Mouse (Mus musculus): Measurements from ENCODE around the gene Bst2. TPM values are rescaled to one million over a fixed set of nuclear protein-coding genes. Genes with fewer than 3 reads are reported as not detected.
A peak's percentile ranks its signal among the peaks of the same experiment; 100 is the strongest.

Gene Bst2
- polyA plus RNA-seq, 1 experiment from 2014 or later, result 85.5 TPM

DNA sequence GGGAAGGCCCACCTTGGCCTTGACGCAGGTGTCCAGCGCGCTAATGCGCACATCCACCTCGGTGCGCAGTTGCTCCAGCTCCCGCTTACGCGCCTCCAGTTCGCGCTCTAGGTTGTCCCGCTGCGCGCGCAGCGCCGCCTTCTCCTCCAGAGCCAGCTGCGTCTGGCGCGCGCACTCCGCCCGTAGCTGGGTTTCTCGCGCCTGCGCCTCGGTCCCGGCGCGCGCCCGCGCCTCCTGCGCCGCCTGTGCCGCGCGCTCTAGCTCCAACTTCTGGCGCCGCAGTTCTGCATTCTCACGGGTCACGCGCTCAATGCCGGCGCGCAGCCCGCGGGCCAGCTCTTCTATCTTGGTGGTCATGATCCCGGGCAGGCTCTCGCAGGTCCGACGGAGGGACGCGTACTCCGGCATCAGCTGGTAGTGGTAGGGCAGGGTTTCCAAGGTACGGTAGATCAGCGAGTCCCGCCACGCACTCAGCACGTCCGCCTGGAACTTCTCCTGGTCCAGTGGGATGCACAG lies 29.6 kb downstream of the Bst2 start:
- H3K4me3 ChIP-seq (ENCODE audit: low read depth, low read length), result peak overlapping the region; percentile 40
- 0 out of 2 replicates have a peak overlapping the region, but pooled peaks have one; percentile 22 for H3K9ac ChIP-seq (ENCODE audit: low read depth, low read length)
- peaks cover 33% of the 10 kb centered on the region for H3K27me3 ChIP-seq (replicated peaks; ENCODE audit: control insufficient read depth, insufficient read depth, low read length)
- H3K4me1 ChIP-seq (replicated peaks; ENCODE audit: control insufficient read depth, insufficient read depth, low read length), result no peaks in the 10 kb centered on the region
- no peaks in the 10 kb centered on the region for H3K9me3 ChIP-seq (ENCODE audit: control insufficient read depth)
- H3K27ac ChIP-seq (ENCODE audit: low read depth, low read length), result no peak overlapping the region
- H3K4me2 ChIP-seq (replicated peaks; ENCODE audit: low read depth), result peak overlapping the region; percentile 72
- no peak for TF ChIP-seq CTCF (IDR thresholded peaks at IDR 0.05; ENCODE audit: low read depth)
- peak; percentile 68 for ATAC-seq
- no peaks in the 10 kb centered on the region for H3K36me3 ChIP-seq (ENCODE audit: control insufficient read depth, insufficient read depth)
- under 1% methylated on average over 61 of the region's 61 CpGs for WGBS

DNA sequence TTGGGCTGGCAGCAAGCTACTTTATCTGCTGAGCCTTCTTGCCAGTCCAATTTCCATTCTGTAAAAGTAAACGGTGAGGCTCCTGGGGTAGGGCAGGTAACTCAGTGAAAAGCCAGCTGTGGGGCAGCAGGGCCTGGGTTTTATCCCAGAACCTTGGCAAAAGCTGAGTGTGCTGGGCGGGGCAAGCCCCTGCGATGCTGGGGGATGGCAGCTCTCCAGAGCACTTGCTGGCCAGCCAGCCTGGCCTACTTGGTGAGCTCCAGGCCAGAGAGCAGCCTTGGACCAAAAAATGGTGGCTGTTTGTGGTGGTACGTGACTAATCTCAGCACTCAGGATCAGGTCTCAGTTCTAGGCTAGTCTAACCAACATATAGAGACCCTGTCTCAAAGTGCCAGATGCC lies 31.3 kb downstream of the Bst2 start:
- no peak for TF ChIP-seq CTCF (IDR thresholded peaks at IDR 0.05; ENCODE audit: low read depth)
- H3K9ac ChIP-seq (ENCODE audit: low read depth, low read length), result no peak overlapping the region
- 71% methylated on average over 4 of the region's 4 CpGs for WGBS
- no peaks in the 10 kb centered on the region for H3K36me3 ChIP-seq (ENCODE audit: control insufficient read depth, insufficient read depth)
- no peak for ATAC-seq
- no peak overlapping the region for H3K4me2 ChIP-seq (replicated peaks; ENCODE audit: low read depth)
- H3K27ac ChIP-seq (ENCODE audit: low read depth, low read length), result no peak overlapping the region
- peaks cover 33% of the 10 kb centered on the region for H3K27me3 ChIP-seq (replicated peaks; ENCODE audit: control insufficient read depth, insufficient read depth, low read length)
- H3K4me3 ChIP-seq (ENCODE audit: low read depth, low read length), result no peak overlapping the region
- H3K9me3 ChIP-seq (ENCODE audit: control insufficient read depth), result no peaks in the 10 kb centered on the region
- H3K4me1 ChIP-seq (replicated peaks; ENCODE audit: control insufficient read depth, insufficient read depth, low read length), result no peaks in the 10 kb centered on the region

DNA sequence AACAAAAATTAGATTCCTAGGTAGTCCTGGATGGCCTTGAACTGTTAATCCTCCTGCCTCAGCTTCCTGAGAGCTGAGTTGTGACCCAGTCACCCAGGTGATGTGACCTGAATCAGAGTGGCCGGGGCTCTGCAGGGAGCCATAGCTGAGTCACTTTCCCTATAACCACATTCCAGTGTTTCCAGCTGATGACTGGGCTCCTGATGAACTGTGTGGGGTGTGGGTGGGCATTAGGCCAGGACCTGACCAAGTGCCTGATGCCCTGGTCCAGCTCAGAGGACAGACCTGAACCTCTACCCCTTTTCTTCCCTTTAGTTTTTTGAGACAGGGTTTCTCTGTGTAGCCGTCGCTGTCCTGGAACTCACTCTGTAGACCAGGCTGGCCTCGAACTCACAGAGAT lies 31.9 kb downstream of the Bst2 start:
- Histone ChIP-seq H3K27me3 (replicated peaks; ENCODE audit: control insufficient read depth, insufficient read depth, low read length) (peaks cover 33% of the 10 kb centered on the region), H3K4me2 (replicated peaks; ENCODE audit: low read depth) (no peak overlapping the region), H3K9ac (ENCODE audit: low read depth, low read length) (no peak overlapping the region), H3K9me3 (ENCODE audit: control insufficient read depth) (no peaks in the 10 kb centered on the region), H3K4me3 (ENCODE audit: low read depth, low read length) (no peak overlapping the region), H3K36me3 (ENCODE audit: control insufficient read depth, insufficient read depth) (no peaks in the 10 kb centered on the region), H3K4me1 (replicated peaks; ENCODE audit: control insufficient read depth, insufficient read depth, low read length) (no peaks in the 10 kb centered on the region), H3K27ac (ENCODE audit: low read depth, low read length) (no peak overlapping the region)
- ATAC-seq, result no peak
- no peak for TF ChIP-seq CTCF (IDR thresholded peaks at IDR 0.05; ENCODE audit: low read depth)
- 90% methylated on average over 4 of the region's 4 CpGs for WGBS

DNA sequence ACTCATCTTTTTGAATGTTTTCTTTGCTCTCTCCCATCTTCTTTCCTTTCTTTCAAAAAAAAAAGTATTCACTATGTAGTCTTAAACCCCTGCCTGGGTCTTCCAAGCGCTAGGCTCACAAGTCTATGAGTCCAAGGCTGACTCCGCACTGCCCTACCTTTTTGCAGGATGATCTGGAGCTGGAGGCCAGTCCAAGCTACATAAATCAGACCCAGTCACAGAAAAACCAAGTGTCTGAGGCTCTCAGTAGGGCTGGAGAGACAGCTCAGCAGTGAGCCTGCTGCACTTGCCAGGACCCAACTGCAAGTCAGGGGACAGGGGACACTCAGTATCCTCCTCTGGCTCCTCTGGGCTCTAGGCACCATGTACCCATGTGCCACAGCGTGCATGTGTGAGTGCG lies 32.9 kb downstream of the Bst2 start:
- Histone ChIP-seq H3K27ac (ENCODE audit: low read depth, low read length) (no peak overlapping the region), H3K9me3 (ENCODE audit: control insufficient read depth) (no peaks in the 10 kb centered on the region), H3K9ac (ENCODE audit: low read depth, low read length) (no peak overlapping the region), H3K4me2 (replicated peaks; ENCODE audit: low read depth) (no peak overlapping the region), H3K4me3 (ENCODE audit: low read depth, low read length) (no peak overlapping the region), H3K4me1 (replicated peaks; ENCODE audit: control insufficient read depth, insufficient read depth, low read length) (no peaks in the 10 kb centered on the region), H3K27me3 (replicated peaks; ENCODE audit: control insufficient read depth, insufficient read depth, low read length) (peaks cover 33% of the 10 kb centered on the region), H3K36me3 (ENCODE audit: control insufficient read depth, insufficient read depth) (no peaks in the 10 kb centered on the region)
- TF ChIP-seq CTCF (IDR thresholded peaks at IDR 0.05; ENCODE audit: low read depth), result no peak
- 88% methylated on average over 4 of the region's 4 CpGs for WGBS
- ATAC-seq, result no peak

DNA sequence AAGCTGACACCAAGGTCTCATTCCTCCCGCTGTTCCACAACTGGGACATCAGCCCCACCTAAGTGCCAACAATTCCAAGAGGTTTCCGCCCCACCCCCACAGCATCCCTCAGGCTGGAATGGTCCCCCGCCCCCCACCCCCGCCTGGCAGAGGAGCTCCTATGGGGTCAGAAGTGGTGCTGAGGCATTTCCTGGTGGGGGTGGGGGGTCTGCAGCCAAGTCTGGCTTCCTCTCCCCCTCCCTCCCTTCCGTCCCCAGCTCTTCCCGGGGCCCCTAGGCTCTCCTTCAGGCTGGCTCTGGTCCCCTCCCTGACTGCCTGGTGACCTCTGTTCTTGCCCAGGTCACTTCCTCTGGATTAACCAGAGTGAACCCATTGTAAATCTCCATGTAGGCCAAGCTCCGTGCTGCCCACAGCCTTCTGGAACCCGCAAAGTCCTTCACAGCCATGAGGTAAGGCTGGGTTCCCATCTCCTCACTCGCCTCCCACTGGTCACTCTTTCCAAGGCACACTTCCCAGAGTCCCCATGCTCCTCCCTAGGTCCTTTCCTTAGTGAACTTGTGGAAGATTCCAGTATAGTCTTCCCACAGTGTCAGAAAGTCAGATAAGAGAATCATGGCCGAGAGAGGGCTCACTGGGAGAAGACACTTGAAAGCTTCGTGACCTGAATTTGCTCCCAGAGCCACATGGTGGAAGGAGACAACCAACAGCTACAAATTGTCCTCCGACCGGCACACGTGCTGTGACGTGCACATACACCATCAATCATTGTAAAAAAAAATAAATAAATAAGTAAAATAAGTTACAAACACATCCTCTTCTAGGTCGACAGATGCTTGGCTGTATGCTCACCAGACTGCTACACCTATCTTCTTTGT lies 38.2 kb downstream of the Bst2 start:
- no peak for ATAC-seq

DNA sequence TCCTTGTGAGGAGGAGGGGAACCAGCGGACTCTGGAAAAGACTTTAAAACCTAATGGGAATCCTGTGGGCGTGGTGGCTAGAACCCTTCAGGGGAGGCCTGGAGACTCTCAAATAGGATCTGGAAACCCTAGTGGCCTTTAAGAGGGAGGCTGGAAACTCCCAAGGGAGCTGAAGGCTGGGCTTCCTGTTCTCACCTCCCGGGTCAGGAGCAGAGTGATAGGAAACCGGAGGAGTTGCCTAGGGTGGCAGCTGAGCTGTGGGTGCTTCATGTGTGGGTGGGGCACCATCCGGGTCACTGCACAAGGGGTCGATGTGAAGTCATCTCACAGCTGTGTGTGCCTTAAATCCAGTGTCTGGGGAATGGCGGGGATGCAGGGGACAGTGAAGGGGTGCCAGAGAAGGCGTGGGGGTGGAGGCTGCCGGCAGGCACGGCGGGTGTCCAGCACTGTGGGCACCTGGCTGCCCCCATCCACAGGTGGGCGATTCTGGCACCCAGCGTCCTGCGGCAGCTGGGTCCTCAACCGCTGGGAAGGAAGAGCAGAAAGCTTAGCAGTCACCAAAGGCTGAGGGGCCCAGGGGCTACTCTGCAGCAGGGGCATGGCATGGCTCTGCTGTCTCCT lies 39.3 kb downstream of the Bst2 start:
- Histone ChIP-seq H3K27ac (ENCODE audit: low read depth, low read length) (peak overlapping the region; percentile 5; the same call in 1 of the 2 replicates), H3K9ac (ENCODE audit: low read depth, low read length) (no peak overlapping the region), H3K36me3 (ENCODE audit: control insufficient read depth, insufficient read depth) (peaks cover 8% of the 10 kb centered on the region; the same call in 1 of the 2 replicates), H3K4me3 (ENCODE audit: low read depth, low read length) (no peak overlapping the region), H3K9me3 (ENCODE audit: control insufficient read depth) (no peaks in the 10 kb centered on the region), H3K27me3 (replicated peaks; ENCODE audit: control insufficient read depth, insufficient read depth, low read length) (no peaks in the 10 kb centered on the region), H3K4me1 (replicated peaks; ENCODE audit: control insufficient read depth, insufficient read depth, low read length) (peaks cover 3% of the 10 kb centered on the region), H3K4me2 (replicated peaks; ENCODE audit: low read depth) (no peak overlapping the region)
- ATAC-seq, result no peak
- 32% methylated on average over 15 of the region's 15 CpGs for WGBS
- TF ChIP-seq CTCF (IDR thresholded peaks at IDR 0.05; ENCODE audit: low read depth), result no peak

More for the DNA sequence above, 38.2 kb downstream of the Bst2 start:
- Histone ChIP-seq H3K27me3 (replicated peaks; ENCODE audit: control insufficient read depth, insufficient read depth, low read length) (no peaks in the 10 kb centered on the region), H3K36me3 (ENCODE audit: control insufficient read depth, insufficient read depth) (peaks cover 6% of the 10 kb centered on the region; the same call in 1 of the 2 replicates), H3K4me3 (ENCODE audit: low read depth, low read length) (no peak overlapping the region), H3K4me1 (replicated peaks; ENCODE audit: control insufficient read depth, insufficient read depth, low read length) (peaks cover 3% of the 10 kb centered on the region), H3K9me3 (ENCODE audit: control insufficient read depth) (no peaks in the 10 kb centered on the region), H3K4me2 (replicated peaks; ENCODE audit: low read depth) (no peak overlapping the region), H3K9ac (ENCODE audit: low read depth, low read length) (no peak overlapping the region), H3K27ac (ENCODE audit: low read depth, low read length) (peak overlapping the region; percentile 7; the same call in 1 of the 2 replicates)
- WGBS, result 36% methylated on average over 16 of the region's 16 CpGs
- no peak for TF ChIP-seq CTCF (IDR thresholded peaks at IDR 0.05; ENCODE audit: low read depth)

Data from intestine, postnatal 0 days (tissue).